ENCODE assay signal across 8 mouse cellular contexts in genomic region chr1:43933488-43934415, GRCm38 (mm10). TPM values are rescaled to one million over a fixed set of nuclear protein-coding genes. Genes with fewer than 3 reads are reported as not detected.
A peak's percentile ranks its signal among the peaks of the same experiment; 100 is the strongest.
DNase-seq lines count a peak whose midpoint lies in the region; ATAC-seq lines count a peak whose summit lies in the region.

Gene Tpp2, plus strand, starts transcription at chr1:43933647.

- H3K4me1 ChIP-seq in hindbrain, embryonic 11.5 days (replicated peaks; ENCODE audit: control insufficient read depth, insufficient read depth, low read length) = no peaks in the 10 kb centered on the region

- peak; percentile 99 for DNase-seq in Muller cell, postnatal 12 days (ENCODE audit: inconsistent ontology term)
- DNase-seq in cerebellum, adult 9-11 months = peak; percentile 98
- DNase-seq in frontal cortex, adult 2 months (ENCODE audit: extremely low spot score in 1 of 2, low spot score in 1 of 2) = peak; percentile 99
- peak; percentile 96 for DNase-seq in hindbrain, embryonic 11.5 days (ENCODE audit: low spot score)
- DNase-seq in layer of hippocampus, postnatal 10 days (ENCODE audit: low spot score in 2 of 2) = peak; percentile 94 to 96
- peak; percentile 98 for DNase-seq in lung, postnatal 10 days
- DNase-seq in ovary, postnatal 36 days (ENCODE audit: low spot score) = peak; percentile 94
- peak; percentile 93 for DNase-seq in thymus, postnatal 25 days

- peak within 1 kb of the TSS; percentile 88 for H3K27ac ChIP-seq in hindbrain, embryonic 11.5 days (ENCODE audit: low read depth, low read length)

- H3K9ac ChIP-seq in hindbrain, embryonic 11.5 days (ENCODE audit: low read depth, low read length) = peak within 1 kb of the TSS; percentile 90

- under 1% methylated on average over 80 of the region's 81 CpGs for WGBS in hindbrain, embryonic 11.5 days

- H3K4me2 ChIP-seq in hindbrain, embryonic 11.5 days (replicated peaks; ENCODE audit: low read depth, low read length) = peak within 1 kb of the TSS; percentile 45

- H3K36me3 ChIP-seq in hindbrain, embryonic 11.5 days (ENCODE audit: control insufficient read depth, insufficient read depth, low read length) = no peaks in the 10 kb centered on the region

- no peaks in the 10 kb centered on the region for H3K27me3 ChIP-seq in hindbrain, embryonic 11.5 days (ENCODE audit: control insufficient read depth, insufficient read depth, low read length)

- no peaks in the 10 kb centered on the region for H3K9me3 ChIP-seq in hindbrain, embryonic 11.5 days (ENCODE audit: control insufficient read depth, low read length)

- peak; percentile 100 for ATAC-seq in hindbrain, embryonic 11.5 days (ENCODE audit: low FRiP score)

- H3K4me3 ChIP-seq in hindbrain, embryonic 11.5 days (ENCODE audit: low read depth, low read length) = peak within 1 kb of the TSS; percentile 90

RNA-seq across cellular contexts. Expression of gene Tpp2, which starts in this region (rescaled TPM):
- 25.7 and 27.9 TPM in 2 replicates for polyA plus RNA-seq in frontal cortex, adult 2 months (2012; rRNA removed)
- 68.2 and 74.1 TPM in 2 replicates for polyA plus RNA-seq in hindbrain, embryonic 11.5 days (2014; fragmentation: Nextera tagmentation; extraction: Ambion mirVana)
- total RNA-seq in layer of hippocampus, postnatal 10 days (2021) = 10 to 100 TPM; 55.9 to 59.9 TPM

Comparison
In these comparisons a context has a peak if more than half of its experiments do, and no peak if none do; other contexts are left out.
1. Peak in every context shown above with its lines: DNase-seq, ATAC-seq, H3K4me3 ChIP-seq and H3K27ac ChIP-seq.